Mouse (Mus musculus) left cerebral cortex, adult 18-20 months (tissue): ENCODE data around the gene Ing2. TPM values are rescaled to one million over a fixed set of nuclear protein-coding genes. Genes with fewer than 3 reads are reported as not detected.

ENCODE experiments used
- DNase-seq, 2 experiments: peaks; one replicate each; pipeline ENCODE4 v3.0.0; 2021 to 2022; ENCODE audit warnings: low spot score in 2 of 2, mixed read lengths in 1 of 2
- total RNA-seq, 2 experiments: library from RNA; stranded (reverse); gene quantifications; 2 replicates each; pipeline ENCODE4 v1.2.3; 2021

Ing2 gene
- total RNA-seq, 2 experiments from 2014 or later: 53.2 to 53.6 TPM

- no peak for DNase-seq
Measured at GRCm38 (mm10) chr8:47676224-47676623, 868 bp upstream of the Ing2 start.

- peak; percentile 28 to 48 for DNase-seq
Measured at GRCm38 (mm10) chr8:47675786-47676185, 430 bp upstream of the Ing2 start.

GRCm38 (mm10) chr8:47674140-47674776 is 1.1 kb downstream of the Ing2 start:
- peak in 1 of 2 experiments; percentile 30 for DNase-seq

- DNase-seq: peak; percentile 84
Measured at GRCm38 (mm10) chr8:47673317-47674139, 1.8 kb downstream of the Ing2 start.

GRCm38 (mm10) chr8:47664231-47664785 is 11.0 kb downstream of the Ing2 start:
- DNase-seq: no peak

- DNase-seq: no peak
Measured at GRCm38 (mm10) chr8:47663201-47663600, 12.2 kb downstream of the Ing2 start.

GRCm38 (mm10) chr8:47662716-47663115 is 12.6 kb downstream of the Ing2 start:
- no peak for DNase-seq

GRCm38 (mm10) chr8:47660394-47660793 is 15.0 kb downstream of the Ing2 start:
- peak; percentile 31 to 49 for DNase-seq

DNA sequence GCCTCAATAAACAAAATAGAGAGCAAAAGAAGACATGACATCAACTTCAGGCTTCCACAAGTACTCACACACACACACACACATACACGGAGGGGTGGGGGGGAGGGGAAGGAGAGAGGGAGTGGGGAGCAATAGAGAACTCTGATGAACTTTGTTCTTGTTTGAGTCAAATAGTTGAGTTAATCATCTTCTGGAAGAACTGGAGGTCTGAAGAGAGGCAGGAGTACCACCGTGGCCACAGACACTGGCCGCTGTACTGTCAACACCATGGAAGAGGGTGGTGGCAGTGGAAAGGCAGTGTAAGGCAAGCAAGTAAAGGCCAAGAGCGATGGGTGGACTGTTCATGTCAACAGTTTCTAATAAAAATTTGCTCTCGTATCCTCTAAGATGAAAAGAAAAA is 15.9 kb downstream of the Ing2 start:
- DNase-seq: no peak

DNA sequence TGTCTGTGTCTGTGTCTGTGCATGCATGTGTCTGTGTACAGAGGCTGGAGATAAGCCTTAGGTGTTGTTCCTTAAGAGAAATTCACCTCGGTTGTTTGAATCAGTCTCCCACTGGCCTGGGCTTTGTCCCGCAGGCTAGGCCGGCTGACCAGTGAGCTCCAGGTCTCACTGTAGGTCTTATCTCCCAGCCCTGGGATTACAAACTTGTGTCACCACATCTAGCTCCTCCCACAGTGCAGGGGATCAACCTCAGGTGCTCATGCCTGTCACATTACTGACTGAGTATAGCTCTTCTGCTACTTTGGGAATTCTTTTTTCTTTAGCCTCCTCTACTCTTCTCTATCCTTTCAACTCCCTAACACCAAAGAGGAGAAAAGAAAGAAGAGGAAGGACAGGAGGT is 20.9 kb downstream of the Ing2 start:
- DNase-seq: no peak

DNA sequence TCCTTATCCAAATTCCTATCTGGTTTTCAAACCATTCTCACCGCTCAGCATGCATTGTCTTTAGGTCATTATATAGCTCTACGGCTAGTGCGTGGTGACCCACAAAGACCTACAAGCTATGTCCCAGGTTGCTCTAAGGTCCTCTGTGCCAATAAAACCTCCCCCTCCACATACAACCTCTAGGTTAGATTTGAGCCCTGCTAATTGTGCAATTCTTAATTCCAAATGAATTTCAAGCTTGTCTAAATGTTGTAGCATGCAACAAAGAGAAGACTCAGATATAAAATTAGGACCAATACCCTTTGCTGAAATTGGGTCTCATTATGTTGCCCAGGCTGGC is 22.6 kb downstream of the Ing2 start:
- DNase-seq: no peak

DNA sequence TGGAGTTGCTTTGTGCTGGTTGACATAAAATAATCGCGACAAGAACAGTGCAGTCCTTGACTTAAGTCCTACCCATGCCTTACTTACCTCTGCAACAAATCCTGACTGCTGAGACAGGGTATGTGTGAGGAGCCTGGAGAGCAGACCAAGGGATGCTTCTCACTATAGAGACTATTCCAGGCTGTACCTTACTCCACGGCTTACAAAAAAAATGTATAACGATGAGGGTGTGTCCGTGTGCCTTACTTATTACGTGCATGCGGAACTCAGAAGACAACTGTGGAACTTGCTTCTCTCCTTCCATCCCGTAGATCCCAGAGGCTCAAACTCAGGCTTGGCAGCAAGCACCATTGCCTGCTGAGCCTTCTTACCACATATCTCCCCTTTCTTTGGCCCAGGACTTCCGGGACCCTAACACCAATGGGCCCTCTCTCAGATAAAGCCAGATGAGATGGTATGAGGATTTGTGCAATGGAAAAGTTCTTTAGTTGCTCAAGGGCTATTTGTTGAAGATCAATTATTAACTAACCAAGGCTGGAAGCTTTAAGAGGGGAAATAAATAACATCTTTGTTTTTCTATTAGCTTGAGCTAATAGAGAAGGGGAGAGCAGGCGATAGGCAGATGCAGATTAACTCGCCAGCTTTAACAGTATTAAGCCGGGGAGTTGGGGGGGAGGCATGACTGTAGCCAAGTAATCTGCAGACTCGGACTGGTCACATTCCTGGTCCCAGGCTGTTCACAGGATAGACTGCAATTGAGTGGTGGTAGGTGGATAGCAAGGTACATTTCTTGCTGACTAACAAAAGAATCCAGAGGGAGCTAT is 23.2 kb downstream of the Ing2 start:
- DNase-seq: no peak

GRCm38 (mm10) chr8:47650853-47651252 is 24.5 kb downstream of the Ing2 start:
- DNase-seq: no peak

DNA sequence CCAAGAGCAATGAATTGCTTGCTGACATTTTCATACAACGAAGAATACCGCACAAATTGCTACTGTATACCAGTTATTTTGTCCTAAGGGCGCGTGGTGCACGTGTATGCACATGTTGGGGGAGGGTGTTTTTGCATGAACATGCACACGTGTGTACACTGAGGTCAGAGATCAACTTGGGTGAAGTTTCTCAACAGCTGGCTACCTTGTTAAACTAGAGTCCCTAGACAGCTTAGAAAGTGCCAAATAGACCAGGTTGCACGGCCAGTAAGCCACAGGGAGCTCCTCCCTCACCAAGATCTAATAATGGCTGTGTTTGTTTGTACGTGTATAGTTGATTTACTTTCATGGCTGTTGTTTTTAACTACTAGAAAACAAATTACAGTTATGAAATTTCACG is 25.8 kb downstream of the Ing2 start:
- DNase-seq: no peak

- DNase-seq: no peak
Measured at GRCm38 (mm10) chr8:47642514-47643064, 32.8 kb downstream of the Ing2 start.

DNA sequence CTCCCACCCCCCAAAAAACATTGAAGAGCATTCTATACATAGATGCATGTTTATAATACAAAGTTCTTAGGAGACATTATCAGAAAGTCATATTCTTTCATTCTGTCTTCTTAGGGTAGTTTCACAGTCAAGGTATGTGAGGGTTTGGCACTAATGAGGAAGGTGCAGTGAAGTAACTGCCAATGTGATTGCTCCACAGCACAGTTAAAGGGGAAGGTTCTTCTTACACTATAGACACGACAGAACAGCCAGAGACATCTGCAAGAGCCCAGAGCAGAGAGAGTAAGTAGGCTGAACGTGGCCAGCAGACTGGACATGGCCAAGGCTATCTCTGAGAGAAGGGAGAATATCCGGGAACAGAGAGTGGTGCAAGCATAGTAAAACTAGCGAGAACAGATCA is 38.2 kb downstream of the Ing2 start:
- no peak for DNase-seq

DNA sequence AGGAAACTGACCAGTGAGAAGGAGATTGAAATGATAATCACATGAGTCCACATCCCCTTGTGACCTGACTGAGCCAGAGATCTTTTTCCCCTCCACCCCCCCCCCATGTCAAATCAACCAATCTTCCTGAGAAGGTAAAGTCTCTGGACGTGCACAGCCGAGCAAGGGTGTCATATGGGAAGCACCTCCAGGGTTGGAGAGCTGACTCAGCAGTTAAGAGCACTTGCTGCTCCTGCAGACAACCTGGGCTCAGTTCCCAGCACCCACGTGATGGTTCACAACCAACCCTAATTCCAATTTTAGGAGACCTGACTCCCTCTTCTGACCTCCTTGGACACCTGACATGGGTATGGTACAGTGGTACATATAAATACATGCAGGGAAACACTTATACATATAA is 39.3 kb downstream of the Ing2 start:
- DNase-seq: no peak

- DNase-seq: no peak
Measured at GRCm38 (mm10) chr8:47634791-47635341, 40.5 kb downstream of the Ing2 start.

DNA sequence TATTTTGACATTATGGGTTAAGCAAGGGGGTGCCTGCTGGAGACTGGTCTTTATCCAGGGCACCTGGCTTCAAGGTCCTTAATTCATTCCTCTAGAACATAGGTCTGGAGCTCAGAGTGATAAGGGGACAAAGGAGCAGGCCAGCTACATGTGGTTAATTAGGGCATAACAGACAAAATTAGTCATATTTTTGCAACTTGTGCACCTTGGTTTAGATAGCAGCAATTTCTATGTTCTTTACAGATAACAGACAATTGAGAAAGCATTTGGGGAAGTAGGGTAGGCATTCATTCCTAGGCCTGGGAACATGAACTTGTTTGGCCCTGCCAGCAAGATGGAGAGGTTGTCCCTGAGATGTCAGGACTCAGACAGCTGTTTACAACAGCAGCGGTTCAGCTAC is 54.2 kb downstream of the Ing2 start:
- no peak for DNase-seq
